Mouse (Mus musculus) olfactory bulb, adult 2 months (tissue): Measurements from ENCODE around the gene Dad1.

Source experiments
- CTCF ChIP-seq: fragments of 200-500 bp; IDR thresholded peaks from 2 replicates; pipeline ENCODE4 v1.5.1; 2012; ENCODE audit warnings: low read depth, mild to moderate bottlenecking, low read length, moderate library complexity; ENCODE audit not compliant: insufficient read depth
- POLR2A ChIP-seq: fragments of 200-500 bp; IDR thresholded peaks from 2 replicates; pipeline ENCODE4 v1.6.1; 2012; ENCODE audit warnings: mild to moderate bottlenecking, low read depth, low read length, moderate library complexity; ENCODE audit not compliant: insufficient read depth

GRCm38 (mm10) chr14:54220726-54221494, 33.0 kb downstream of the Dad1 start:
- TF ChIP-seq CTCF (no peak), POLR2A (no peak)
